25 mouse cellular contexts compared by ENCODE assay signal in genomic region chr14:100072431-100073195, GRCm38 (mm10).
A peak's percentile ranks its signal among the peaks of the same experiment; 100 is the strongest.
DNase-seq lines count a peak whose midpoint lies in the region; ATAC-seq and TF ChIP-seq lines count a peak whose summit lies in the region.
"Had no signal": no experiment of that assay in that cellular context is flagged by ENCODE, and none has a peak within 500 bp of the region (broad histone marks: within the 10 kb centered on the region; RNA-seq: fewer than 3 reads in every experiment).

No protein-coding gene starts in this region.

- 0 out of 2 replicates have a peak, but pooled peaks cover 3% of the 10 kb centered on the region for H3K4me1 ChIP-seq in lung, embryonic 14.5 days (ENCODE audit: insufficient read depth)
- H3K4me1 ChIP-seq in lung, adult 2 months (ENCODE audit: control insufficient read depth, insufficient read depth, low read length): no peaks in the 10 kb centered on the region
- H3K4me1 ChIP-seq: intestine, embryonic 15.5 days; limb, embryonic 15.5 days; neural tube, embryonic 12.5 days had no signal

- no peak for TF ChIP-seq POLR2A in lung, adult 2 months (IDR thresholded peaks at IDR 0.05; ENCODE audit: borderline replicate concordance, extremely low read depth, low read depth, low read length)

- H3K4me2 ChIP-seq in lung, embryonic 14.5 days: no peak overlapping the region
- H3K4me2 ChIP-seq: embryonic facial prominence, embryonic 13.5 days; forebrain, embryonic 13.5 days; heart, embryonic 12.5 days; intestine, embryonic 15.5 days; limb, embryonic 15.5 days; neural tube, embryonic 12.5 days had no signal

- WGBS in lung, embryonic 14.5 days: 59% methylated on average over 12 of the region's 12 CpGs
- 66% methylated on average over 12 of the region's 12 CpGs for WGBS in lung, adult 2 months

- no peak overlapping the region for H3K4me3 ChIP-seq in lung, embryonic 14.5 days (ENCODE audit: low read depth, low read length)
- H3K4me3 ChIP-seq in lung, adult 2 months (replicated peaks; ENCODE audit: extremely low read depth, low read depth, low read length): no peak overlapping the region
- H3K4me3 ChIP-seq in gastrocnemius, adult 2 months: no peak overlapping the region
- H3K4me3 ChIP-seq: embryonic facial prominence, embryonic 13.5 days; forebrain, embryonic 13.5 days; heart, embryonic 12.5 days; hindbrain, embryonic 10.5 days; intestine, embryonic 15.5 days; layer of hippocampus, adult 2 months; limb, embryonic 15.5 days; neural tube, embryonic 12.5 days had no signal

- no peaks in the 10 kb centered on the region for H3K9me3 ChIP-seq in lung, embryonic 14.5 days (ENCODE audit: low read depth, low read length)
- H3K9me3 ChIP-seq: embryonic facial prominence, embryonic 13.5 days; forebrain, embryonic 13.5 days; heart, embryonic 12.5 days; hindbrain, embryonic 10.5 days; intestine, embryonic 15.5 days; limb, embryonic 15.5 days; neural tube, embryonic 12.5 days had no signal

- H3K36me3 ChIP-seq in lung, embryonic 14.5 days (ENCODE audit: insufficient read depth): no peaks in the 10 kb centered on the region
- H3K36me3 ChIP-seq: embryonic facial prominence, embryonic 13.5 days; heart, embryonic 12.5 days; hindbrain, embryonic 10.5 days; intestine, embryonic 15.5 days; limb, embryonic 15.5 days; neural tube, embryonic 12.5 days had no signal

- DNase-seq in lung, embryonic 14.5 days: peak; percentile 24
- DNase-seq in lung, adult 2 months: no peak
- peak; percentile 4 for DNase-seq in NIH3T3 (ENCODE audit: low read depth)
- peak; percentile 28 for DNase-seq in ZHBTc4 (ENCODE audit: low read depth, low spot score)
- peak; percentile 12 for DNase-seq in mesoderm, embryonic 11.5 days (ENCODE audit: low read depth, low spot score)
- DNase-seq in gastrocnemius, adult 2 months: no peak
- DNase-seq in layer of hippocampus, postnatal 25 days (ENCODE audit: extremely low spot score in 1 of 2, low spot score in 1 of 2): no peak
- DNase-seq: cerebellum, adult 11 months; cerebellum, adult 9-11 months; heart, postnatal 10 days; kidney, adult 8-10 months; kidney, postnatal 25 days; midbrain, embryonic 14.5 days; retina, postnatal 1 day had no signal

- intact Hi-C loops in gastrocnemius, adult 2 months (cut with DNase I): no loop called here

- no peak overlapping the region for H3K9ac ChIP-seq in lung, embryonic 14.5 days
- H3K9ac ChIP-seq: embryonic facial prominence, embryonic 13.5 days; forebrain, embryonic 13.5 days; heart, embryonic 12.5 days; intestine, embryonic 15.5 days; limb, embryonic 15.5 days; liver, embryonic 14.5 days; neural tube, embryonic 12.5 days had no signal

- H3K27me3 ChIP-seq in lung, embryonic 14.5 days (ENCODE audit: insufficient read depth, low read length): no peaks in the 10 kb centered on the region
- H3K27me3 ChIP-seq: embryonic facial prominence, embryonic 13.5 days; forebrain, embryonic 13.5 days; heart, embryonic 12.5 days; intestine, embryonic 15.5 days; limb, embryonic 15.5 days; neural tube, embryonic 12.5 days had no signal

- no peak overlapping the region for H3K27ac ChIP-seq in lung, embryonic 14.5 days (ENCODE audit: low read depth)
- no peak overlapping the region for H3K27ac ChIP-seq in gastrocnemius, adult 2 months
- H3K27ac ChIP-seq: embryonic facial prominence, embryonic 13.5 days; forebrain, embryonic 13.5 days; hindbrain, embryonic 10.5 days; intestine, embryonic 15.5 days; layer of hippocampus, adult 2 months; limb, embryonic 15.5 days; liver, embryonic 14.5 days; macrophage; neural tube, embryonic 12.5 days had no signal

- ATAC-seq in lung, embryonic 14.5 days (ENCODE audit: insufficient read depth): no peak
- ATAC-seq: forebrain, embryonic 13.5 days; hindbrain, embryonic 16.5 days; intestine, embryonic 15.5 days had no signal

- no peak for TF ChIP-seq CTCF in lung, embryonic 14.5 days (IDR thresholded peaks at IDR 0.05; ENCODE audit: low read depth)
- TF ChIP-seq CTCF in lung, adult 2 months (IDR thresholded peaks at IDR 0.05; ENCODE audit: insufficient read depth, low read length): no peak
- no peak for TF ChIP-seq CTCF in gastrocnemius, adult 2 months (IDR thresholded peaks at IDR 0.05)

Comparison
In these comparisons a context has a peak if more than half of its experiments do, and no peak if none do; other contexts are left out.
1. DNase-seq: peak in lung, embryonic 14.5 days (single experiment), NIH3T3 (single experiment), ZHBTc4 (single experiment) and mesoderm, embryonic 11.5 days (single experiment); none in lung, adult 2 months (single experiment), gastrocnemius, adult 2 months (single experiment) and layer of hippocampus, postnatal 25 days (0 of 2).